In the genomic region with DNA sequence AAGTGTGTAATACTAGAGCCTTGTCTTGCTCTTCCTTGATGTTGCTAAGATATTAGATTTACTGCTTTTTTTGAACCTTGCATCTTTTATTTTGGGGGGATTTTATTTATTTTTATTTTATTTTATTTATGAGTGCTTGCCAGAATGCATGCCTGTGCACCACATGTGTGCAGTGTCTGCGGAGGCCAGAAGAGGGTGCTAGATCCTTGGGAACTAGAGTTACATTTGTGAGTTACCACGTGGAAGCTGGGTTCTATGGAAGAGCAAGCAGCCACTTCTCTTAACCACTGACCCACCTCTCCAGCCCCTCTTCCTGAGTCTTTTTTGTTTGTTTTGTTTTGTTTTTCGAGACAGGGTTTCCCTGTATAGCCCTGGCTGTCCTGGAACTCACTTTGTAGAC, we compare ENCODE assay signal across 15 mouse cellular contexts. TPM values are rescaled to one million over a fixed set of nuclear protein-coding genes. Genes with fewer than 3 reads are reported as not detected.
DNase-seq lines count a peak whose midpoint lies in the region; ATAC-seq and TF ChIP-seq lines count a peak whose summit lies in the region.
"Had no signal": no experiment of that assay in that cellular context is flagged by ENCODE, and none has a peak within 500 bp of the region (broad histone marks: within the 10 kb centered on the region; RNA-seq: fewer than 3 reads in every experiment).

No protein-coding gene starts in this region.

- DNase-seq in embryo, embryonic 10 days (ENCODE audit: low spot score): peak; percentile 6
- no peak for DNase-seq in embryo, embryonic 9.5 days (ENCODE audit: extremely low spot score)
- no peak for DNase-seq in liver, embryonic 14.5 days (ENCODE audit: low read depth in 3 of 3, low spot score in 3 of 3)
- DNase-seq in B cell, adult 2 months: peak; percentile 2
- DNase-seq in c-Kit-positive CD71-positive TER-119-positive erythroid progenitor cells, embryonic 14.5 days (ENCODE audit: low spot score): peak; percentile 8
- DNase-seq in urinary bladder, postnatal 10 days (ENCODE audit: low spot score): no peak

- H3K4me3 ChIP-seq in liver, embryonic 14.5 days (ENCODE audit: insufficient read depth in 1 of 2, low read depth in 2 of 2, low read length in 2 of 2): no peak overlapping the region
- no peak overlapping the region for H3K4me3 ChIP-seq in liver, embryonic 12.5 days
- H3K4me3 ChIP-seq: forebrain, embryonic 10.5 days; kidney, embryonic 15.5 days had no signal

- no peaks in the 10 kb centered on the region for H3K4me1 ChIP-seq in liver, embryonic 14.5 days (replicated peaks; ENCODE audit: control insufficient read depth in 2 of 2, insufficient read depth in 2 of 2, low read length in 1 of 2)
- H3K4me1 ChIP-seq in liver, embryonic 12.5 days: no peaks in the 10 kb centered on the region
- H3K4me1 ChIP-seq: kidney, embryonic 15.5 days had no signal

- H3K9me3 ChIP-seq in liver, embryonic 14.5 days (ENCODE audit: control insufficient read depth, low read length): no peaks in the 10 kb centered on the region
- H3K9me3 ChIP-seq in liver, embryonic 12.5 days (replicated peaks): no peaks in the 10 kb centered on the region
- H3K9me3 ChIP-seq: forebrain, embryonic 10.5 days; kidney, embryonic 15.5 days had no signal

- TF ChIP-seq CTCF in liver, embryonic 14.5 days (IDR thresholded peaks at IDR 0.05; ENCODE audit: low read depth): peak; percentile 43

- H3K27ac ChIP-seq in liver, embryonic 14.5 days: no peak overlapping the region
- H3K27ac ChIP-seq in liver, embryonic 12.5 days: no peak overlapping the region
- H3K27ac ChIP-seq: forebrain, embryonic 10.5 days; hindbrain, embryonic 14.5 days; kidney, embryonic 15.5 days had no signal

- H3K4me2 ChIP-seq in liver, embryonic 14.5 days (ENCODE audit: low read depth): no peak overlapping the region
- no peak overlapping the region for H3K4me2 ChIP-seq in liver, embryonic 12.5 days
- H3K4me2 ChIP-seq: hindbrain, embryonic 14.5 days; kidney, embryonic 15.5 days had no signal

- no peak overlapping the region for H3K9ac ChIP-seq in liver, embryonic 14.5 days (replicated peaks)
- H3K9ac ChIP-seq in liver, embryonic 12.5 days: no peak overlapping the region
- H3K9ac ChIP-seq: hindbrain, embryonic 14.5 days; kidney, embryonic 15.5 days had no signal

- no peaks in the 10 kb centered on the region for H3K36me3 ChIP-seq in liver, embryonic 14.5 days (replicated peaks; ENCODE audit: control insufficient read depth, insufficient read depth, low read depth)
- H3K36me3 ChIP-seq in liver, embryonic 12.5 days: no peaks in the 10 kb centered on the region
- H3K36me3 ChIP-seq: forebrain, embryonic 10.5 days; kidney, embryonic 15.5 days had no signal

- no peaks in the 10 kb centered on the region for H3K27me3 ChIP-seq in liver, embryonic 14.5 days (ENCODE audit: control insufficient read depth, insufficient read depth, low read length)
- H3K27me3 ChIP-seq in liver, embryonic 12.5 days (replicated peaks): no peaks in the 10 kb centered on the region
- H3K27me3 ChIP-seq: kidney, embryonic 15.5 days had no signal

- no peak for ATAC-seq in liver, embryonic 14.5 days (ENCODE audit: insufficient read depth)
- ATAC-seq in liver, embryonic 12.5 days: no peak
- ATAC-seq in erythroblast, adult 5-6 weeks (replicated peaks; ENCODE audit: low FRiP score, poor library complexity, severe bottlenecking): no peak

- TF ChIP-seq EP300 in liver, embryonic 14.5 days (IDR thresholded peaks at IDR 0.05; ENCODE audit: low read depth): no peak

- WGBS in liver, embryonic 14.5 days (ENCODE audit: insufficient replicate concordance): 51% methylated on average over 3 of the region's 3 CpGs
- WGBS in liver, embryonic 12.5 days (ENCODE audit: insufficient replicate concordance): 61% methylated on average over 3 of the region's 3 CpGs

RNA-seq across cellular contexts. Expression of gene Gpr119, which starts 4.7 kb away (rescaled TPM):
- polyA plus RNA-seq in liver, embryonic 14.5 days (2012; rRNA removed): not detected in 2 replicates
- not detected in 2 replicates for polyA plus RNA-seq in liver, embryonic 14.5 days (2014; fragmentation: Nextera tagmentation; extraction: Ambion mirVana)
- not detected in 2 replicates for polyA plus RNA-seq in liver, embryonic 12.5 days (2016; fragmentation: Nextera tagmentation; extraction: Ambion mirVana)
- total RNA-seq in erythroblast, adult 5-6 weeks (2015; ENCODE audit: low replicate concordance): not detected in 2 replicates
- not detected in 2 replicates for total RNA-seq in erythroblast, adult 5-6 weeks (2017; ENCODE audit: low replicate concordance)
- total RNA-seq: adrenal gland, adult 18-20 months; layer of hippocampus, postnatal 14 days had no signal
- polyA plus RNA-seq: forebrain, embryonic 10.5 days; heart, embryonic 14.5 days; hindbrain, embryonic 14.5 days; kidney, embryonic 15.5 days; limb, embryonic 14.5 days had no signal

RNA-seq across cellular contexts. Expression of gene Rbmx2, which starts 25.2 kb away (rescaled TPM):
- 4.9 and 10.1 TPM in 2 replicates for polyA plus RNA-seq in liver, embryonic 14.5 days (2012; rRNA removed)
- polyA plus RNA-seq in liver, embryonic 14.5 days (2014; fragmentation: Nextera tagmentation; extraction: Ambion mirVana): 13.2 and 15.2 TPM in 2 replicates
- 16.7 and 18.2 TPM in 2 replicates for polyA plus RNA-seq in liver, embryonic 12.5 days (2016; fragmentation: Nextera tagmentation; extraction: Ambion mirVana)
- total RNA-seq in erythroblast, adult 5-6 weeks (2015; ENCODE audit: low replicate concordance): 7.7 and 16.9 TPM in 2 replicates
- 6.7 and 8.2 TPM in 2 replicates for total RNA-seq in erythroblast, adult 5-6 weeks (2017; ENCODE audit: low replicate concordance)

RNA-seq across cellular contexts. Expression of gene Slc25a14, which starts 46.4 kb away (rescaled TPM):
- 1.8 and 2.2 TPM in 2 replicates for polyA plus RNA-seq in liver, embryonic 14.5 days (2012; rRNA removed)
- polyA plus RNA-seq in liver, embryonic 14.5 days (2014; fragmentation: Nextera tagmentation; extraction: Ambion mirVana): 3.6 and 4.5 TPM in 2 replicates
- polyA plus RNA-seq in liver, embryonic 12.5 days (2016; fragmentation: Nextera tagmentation; extraction: Ambion mirVana): 5.5 and 5.6 TPM in 2 replicates
- total RNA-seq in erythroblast, adult 5-6 weeks (2015; ENCODE audit: low replicate concordance): 3.3 TPM in 1 of 2 replicates, not detected in the other
- 0.77 TPM in 1 of 2 replicates, not detected in the other for total RNA-seq in erythroblast, adult 5-6 weeks (2017; ENCODE audit: low replicate concordance)

Comparison
In these comparisons a context has a peak if more than half of its experiments do, and no peak if none do; other contexts are left out.
1. DNase-seq: peak in embryo, embryonic 10 days (single experiment), B cell, adult 2 months (2 of 2) and c-Kit-positive CD71-positive TER-119-positive erythroid progenitor cells, embryonic 14.5 days (single experiment); none in embryo, embryonic 9.5 days (single experiment), liver, embryonic 14.5 days (0 of 3) and urinary bladder, postnatal 10 days (single experiment).